Mouse (Mus musculus) heart, adult 2 months (tissue): ENCODE measurements at regions not wholly inside any gene's neighbourhood (a gene's known extent, or its start where the extent isn't known, plus 50 kb on each side); places are given as distances from the start of the nearest gene placed in this dataset.

Source experiments
- CTCF ChIP-seq: fragments of 200-600 bp; IDR thresholded peaks from 2 replicates; pipeline ENCODE4 v1.8.1; 2022; ENCODE audit warnings: antibody characterized with exemption, mild to moderate bottlenecking, moderate library complexity
- EP300 ChIP-seq: fragments of 200-500 bp; IDR thresholded peaks from 2 replicates; pipeline ENCODE4 v1.6.1; 2011; ENCODE audit warnings: low read depth, low read length, control low read depth; ENCODE audit not compliant: insufficient read depth
- POLR2A ChIP-seq: fragments of 200-500 bp; IDR thresholded peaks from 2 replicates; pipeline ENCODE4 v1.6.1; 2011; ENCODE audit warnings: mild to moderate bottlenecking, low read depth, low read length, control low read depth; ENCODE audit not compliant: insufficient read depth

DNA sequence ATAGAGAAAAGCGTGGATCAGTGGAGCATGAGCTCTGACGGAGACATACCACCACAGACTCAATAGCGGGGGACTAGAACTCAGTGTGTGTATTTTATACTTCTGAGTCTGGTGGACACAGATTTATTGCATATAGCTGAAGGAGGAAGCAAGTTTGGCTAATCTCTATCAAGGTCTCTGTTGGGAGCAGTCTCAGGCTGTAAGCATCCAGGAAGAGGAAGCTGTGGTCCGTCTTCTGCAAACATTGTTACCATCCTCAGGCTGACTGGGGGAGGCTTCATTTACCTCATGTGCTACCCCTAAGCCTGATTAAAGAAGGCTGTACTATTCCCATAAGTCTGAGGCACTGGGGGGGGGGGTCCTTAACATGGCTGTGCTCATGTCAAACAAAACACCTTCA, 261.0 kb downstream of the Rnd3 start:
- TF ChIP-seq POLR2A (no peak), CTCF (no peak), EP300 (no peak)
